Mouse (Mus musculus) gastrocnemius, adult 18-20 months (tissue): ENCODE measurements around the gene Slc12a3. TPM values are rescaled to one million over a fixed set of nuclear protein-coding genes. Genes with fewer than 3 reads are reported as not detected.

Experiments used
- DNase-seq: peaks from one replicate; pipeline ENCODE4 v3.0.0; 2021; ENCODE audit warnings: low spot score
- long read RNA-seq, 2 experiments: library from polyadenylated mRNA; stranded (forward); transcript quantifications; one replicate each; pipeline ENCODE4 v2.0.0; 2021
- total RNA-seq, 2 experiments: library from RNA; stranded (reverse); gene quantifications; 2 replicates each; pipeline ENCODE4 v1.2.3; 2021

Gene Slc12a3
- total RNA-seq: under 1 TPM in 1 of 2 experiments, not detected in 1; 0.18 TPM
- long read RNA-seq, experiment 1: 0 reads
- long read RNA-seq, experiment 2: 0 reads

GRCm38 (mm10) chr8:94328932-94329728, at the start of gene Slc12a3:
Gene Slc12a3, plus strand, starts transcription at chr8:94329201.
- DNase-seq: no peak

DNA sequence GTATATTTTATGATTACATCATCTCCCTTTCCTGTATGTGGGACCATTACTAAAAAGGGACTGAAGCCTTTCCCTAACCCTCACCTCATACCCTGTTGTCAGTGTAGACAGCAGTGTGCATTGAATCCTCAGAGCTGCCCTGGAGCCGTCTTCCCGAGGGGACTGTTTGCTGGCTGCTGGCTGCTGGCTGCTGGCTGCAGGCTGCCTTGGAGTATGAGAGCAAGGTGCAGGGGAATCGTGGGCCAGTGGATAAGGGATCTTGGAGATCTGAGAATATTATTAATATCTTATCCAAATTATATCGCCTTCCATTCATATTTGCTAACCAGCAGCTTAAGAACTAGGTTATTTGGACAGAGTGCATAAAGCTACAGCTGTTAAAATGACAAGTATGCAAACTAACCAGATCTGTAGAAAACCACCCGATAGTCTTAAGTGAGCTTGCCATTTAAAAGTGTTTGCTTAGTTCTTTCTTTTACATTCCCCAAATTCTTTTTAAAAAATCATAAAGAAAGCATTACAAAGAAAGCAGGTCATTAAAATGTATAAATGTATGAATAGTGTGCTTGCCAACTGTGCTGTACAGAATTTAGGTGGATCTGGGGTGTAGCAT, 48.9 kb upstream of the Slc12a3 start:
- no peak for DNase-seq

DNA sequence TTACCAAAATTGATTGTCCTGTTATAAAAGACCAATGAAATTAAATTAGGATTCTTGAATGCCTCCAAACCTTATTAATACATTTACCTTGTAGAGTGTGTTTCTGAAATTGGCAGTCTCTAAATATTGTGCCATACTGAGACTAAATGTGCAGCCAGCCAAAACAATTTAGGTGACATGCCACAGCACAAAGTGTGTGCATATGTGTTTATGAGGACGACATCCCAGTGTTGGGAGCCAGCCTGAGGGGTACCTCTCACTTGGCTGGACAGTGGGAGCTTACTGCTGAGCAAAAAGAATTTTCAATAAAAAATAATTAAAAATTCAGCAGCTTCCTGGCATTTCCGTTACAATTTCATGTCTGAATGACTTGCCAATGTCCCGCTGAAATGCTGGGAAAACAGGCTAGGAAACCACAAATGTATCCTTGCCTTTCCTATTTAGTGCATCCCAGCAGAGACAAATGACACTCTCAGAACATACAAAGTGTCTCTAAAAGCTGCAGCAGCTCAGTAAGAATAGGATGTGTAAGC, 46.5 kb upstream of the Slc12a3 start:
- DNase-seq: no peak

DNA sequence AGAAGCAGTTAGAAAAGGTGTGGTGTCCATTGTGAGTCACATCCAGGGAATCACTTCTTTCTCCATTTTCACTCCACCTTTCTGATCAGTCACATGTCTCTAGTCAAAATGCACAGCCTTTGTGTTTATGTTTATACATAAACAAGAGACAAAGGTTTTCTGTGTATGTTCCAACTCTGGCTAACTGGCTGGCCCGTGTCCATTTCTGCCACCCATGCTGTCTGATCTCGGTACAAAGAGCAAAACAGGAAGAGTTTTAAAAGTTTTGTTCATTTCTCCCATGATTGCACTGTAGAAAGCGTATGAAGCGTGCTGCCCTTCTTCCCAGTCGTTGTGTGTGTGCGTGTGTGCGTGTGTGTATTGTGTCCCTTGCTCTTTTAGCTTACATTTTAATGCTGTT, 44.8 kb upstream of the Slc12a3 start:
- DNase-seq: no peak

DNA sequence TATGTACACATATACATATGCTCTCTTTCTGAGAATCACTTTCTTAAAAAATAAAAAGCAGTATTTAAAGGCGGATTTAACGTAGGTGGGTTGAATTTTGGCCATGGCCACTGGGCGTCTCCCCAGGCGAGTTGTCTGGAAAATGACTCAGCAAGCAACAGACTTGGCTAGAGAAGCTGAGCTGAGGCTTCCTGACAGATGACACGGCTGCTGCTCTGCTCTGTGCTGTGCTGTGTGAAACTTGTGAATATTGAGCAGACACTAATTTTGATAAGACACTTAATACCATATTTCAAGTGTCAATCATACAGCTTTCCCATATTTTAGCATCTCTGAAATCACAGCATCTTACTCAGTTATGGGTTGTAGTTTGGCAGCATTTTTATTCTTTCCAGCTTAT, 38.4 kb upstream of the Slc12a3 start:
- peak; percentile 70 for DNase-seq

- DNase-seq: no peak
These were observed 36.9 kb upstream of the Slc12a3 start for GRCm38 (mm10) chr8:94292072-94292471.

DNA sequence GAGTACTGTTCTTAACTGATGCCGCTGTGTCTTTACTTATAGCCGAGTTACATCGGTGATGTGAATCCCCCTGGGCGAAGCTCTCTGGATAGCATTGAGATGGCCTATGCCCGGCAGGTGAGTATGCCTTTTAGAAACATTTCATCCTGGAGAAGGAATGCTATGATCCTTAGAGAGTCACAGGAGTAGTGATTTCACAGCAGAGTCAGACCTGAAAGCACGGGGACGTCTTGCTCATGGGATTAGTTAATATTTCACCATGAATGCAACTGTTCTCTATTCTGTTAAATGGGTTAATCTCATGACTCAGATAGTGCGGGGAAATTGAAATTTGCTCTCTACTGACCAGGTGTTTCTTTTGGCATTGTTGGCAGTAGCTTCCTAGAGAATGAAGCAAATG, 36.4 kb upstream of the Slc12a3 start:
- no peak for DNase-seq

- DNase-seq: no peak
These were observed 33.3 kb upstream of the Slc12a3 start for GRCm38 (mm10) chr8:94295687-94296086.

DNA sequence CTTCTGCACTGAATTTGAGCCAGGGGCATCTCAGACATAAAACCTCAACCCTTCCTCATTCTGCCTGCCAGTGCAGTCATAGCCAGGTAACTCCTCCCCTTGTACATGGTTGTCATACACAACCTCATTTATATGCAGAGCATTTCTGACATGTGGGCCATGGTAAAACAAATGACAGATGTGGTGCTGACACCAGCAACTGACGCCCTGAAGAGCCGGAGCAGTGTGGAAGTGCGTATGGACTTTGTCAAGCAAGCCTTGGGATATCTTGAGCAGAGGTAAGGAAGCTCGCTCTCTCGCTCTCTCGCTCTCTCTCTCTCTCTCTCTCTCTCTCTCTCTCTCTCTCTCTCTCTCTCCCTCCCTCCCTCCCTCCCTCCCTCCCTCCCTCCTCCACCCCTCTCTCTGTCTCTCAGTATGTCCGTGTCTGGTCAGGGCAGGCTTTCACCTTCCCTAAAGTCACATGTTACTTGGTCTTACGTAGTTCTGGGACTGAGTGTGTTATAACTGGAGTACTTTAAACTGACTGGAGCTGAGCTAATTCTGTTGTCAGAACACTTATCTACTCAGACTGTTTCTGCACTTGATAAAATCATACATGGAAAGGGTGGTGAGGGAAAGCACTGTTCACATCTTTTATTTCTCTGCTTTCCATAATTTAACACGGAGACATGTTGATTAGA, 32.5 kb upstream of the Slc12a3 start:
- DNase-seq: no peak

DNA sequence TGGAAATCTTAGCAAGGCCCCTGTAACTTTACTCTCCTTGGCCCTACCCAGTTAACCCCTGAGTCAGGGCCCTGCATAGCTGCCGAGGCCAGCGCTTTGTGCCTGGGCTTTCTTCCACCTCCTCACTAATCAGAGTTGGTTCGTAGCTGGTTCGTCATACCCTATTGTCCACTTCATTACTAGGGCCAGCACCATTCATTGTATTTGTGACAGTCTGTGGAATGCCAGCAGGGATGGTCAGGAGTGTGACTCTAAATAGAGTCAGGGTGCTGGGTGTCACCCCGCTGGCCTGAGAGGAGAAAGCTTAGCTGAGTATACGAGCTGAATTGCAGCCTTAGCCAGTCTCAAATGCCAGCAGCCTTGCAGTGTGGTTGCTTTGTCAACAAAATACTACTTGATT, 31.9 kb upstream of the Slc12a3 start:
- DNase-seq: peak; percentile 38

DNA sequence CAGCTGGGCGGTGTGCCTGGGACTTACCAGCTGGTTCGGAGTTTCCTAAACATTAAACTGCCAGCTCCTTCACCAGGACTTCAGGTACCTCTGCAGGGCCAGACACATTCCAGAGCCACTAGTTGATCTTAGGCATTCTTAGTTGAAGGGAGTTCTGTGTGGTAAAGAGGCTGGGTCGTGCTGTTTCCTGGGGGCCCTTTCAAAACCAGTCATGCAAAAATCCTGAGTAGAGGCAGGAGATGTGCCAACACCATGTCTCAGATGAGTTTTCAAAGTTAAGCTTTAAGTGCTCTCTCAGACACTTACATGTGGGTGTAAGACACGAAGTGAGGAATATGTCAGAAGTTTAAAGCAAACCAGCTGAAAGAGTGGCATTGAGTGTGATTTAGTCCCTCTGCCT, 28.2 kb upstream of the Slc12a3 start:
- DNase-seq: no peak

DNA sequence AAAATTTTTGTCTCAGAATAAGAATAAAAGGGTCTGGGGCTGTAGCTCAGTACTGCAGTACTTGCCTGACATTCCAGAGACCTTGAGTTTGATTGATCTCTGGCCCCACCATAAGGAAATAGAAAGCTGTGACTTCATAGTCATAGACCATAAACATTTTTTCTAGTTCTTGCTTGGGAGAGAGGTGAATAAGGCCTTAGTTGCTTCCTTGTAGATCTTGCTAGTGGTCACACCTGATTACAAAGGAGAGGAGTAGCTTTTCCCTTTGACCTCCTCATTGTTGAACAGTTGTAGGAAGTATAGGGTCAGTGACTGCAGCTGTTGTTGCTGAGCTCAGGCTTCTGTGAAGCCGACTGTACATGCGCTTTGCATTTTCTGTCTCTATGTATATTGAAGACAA, 24.6 kb upstream of the Slc12a3 start:
- DNase-seq: no peak

GRCm38 (mm10) chr8:94306989-94307513, 21.9 kb upstream of the Slc12a3 start:
- no peak for DNase-seq

GRCm38 (mm10) chr8:94307652-94308051, 21.3 kb upstream of the Slc12a3 start:
- DNase-seq: no peak

GRCm38 (mm10) chr8:94314069-94314468, 14.9 kb upstream of the Slc12a3 start:
- DNase-seq: no peak

GRCm38 (mm10) chr8:94317249-94317648, 11.8 kb upstream of the Slc12a3 start:
- DNase-seq: peak; percentile 53

DNA sequence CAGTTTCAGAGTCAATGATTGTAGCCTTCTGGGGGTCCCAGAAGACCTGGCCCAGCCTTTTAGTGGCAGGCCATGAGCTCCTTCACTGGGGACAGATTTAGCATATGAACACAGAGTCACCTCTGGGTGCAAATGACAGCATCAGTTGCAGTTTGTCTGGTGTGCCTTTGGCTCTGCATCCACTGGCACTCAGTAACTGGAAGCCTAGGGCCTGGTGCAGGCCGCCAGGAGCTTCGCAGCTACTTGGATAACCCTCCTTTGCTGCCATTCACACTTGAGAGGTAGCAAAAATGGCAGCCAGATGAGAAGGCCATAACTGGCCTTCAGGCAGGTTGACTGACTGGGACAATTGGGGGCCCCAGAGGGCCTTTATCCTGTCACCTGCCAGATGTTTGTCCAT, 11.3 kb upstream of the Slc12a3 start:
- DNase-seq: peak; percentile 70

GRCm38 (mm10) chr8:94320036-94320435, 9.0 kb upstream of the Slc12a3 start:
- DNase-seq: no peak

GRCm38 (mm10) chr8:94322083-94322482, 6.9 kb upstream of the Slc12a3 start:
- peak; percentile 54 for DNase-seq

- peak; percentile 37 for DNase-seq
These were observed 6.0 kb upstream of the Slc12a3 start for GRCm38 (mm10) chr8:94323041-94323440.

DNA sequence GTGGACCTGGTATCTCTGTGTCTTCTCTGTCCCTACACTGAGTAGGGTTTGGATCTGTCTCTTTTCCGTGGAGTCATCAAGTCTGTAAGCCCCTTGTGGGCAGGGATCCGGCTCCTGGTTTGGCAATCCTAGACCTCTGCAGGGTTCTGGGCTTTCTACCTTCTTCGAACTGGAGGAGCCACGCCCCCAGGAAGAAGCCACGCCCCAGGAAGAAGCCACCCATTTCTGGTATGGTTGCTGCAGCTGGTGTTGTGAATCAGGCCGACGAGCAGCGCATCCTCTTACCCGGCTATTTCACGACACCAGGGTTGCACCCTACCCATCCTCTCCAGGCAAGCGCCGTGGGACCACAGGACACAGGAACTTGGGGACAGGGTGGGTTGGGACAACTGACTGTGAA, 4.9 kb upstream of the Slc12a3 start:
- DNase-seq: no peak

GRCm38 (mm10) chr8:94326016-94326415, 3.0 kb upstream of the Slc12a3 start:
- no peak for DNase-seq
